Mouse (Mus musculus) layer of hippocampus, postnatal 25 days (tissue): Measurements from ENCODE around the gene Hoxb8. TPM values are rescaled to one million over a fixed set of nuclear protein-coding genes. Genes with fewer than 3 reads are reported as not detected.

ENCODE experiments used
- DNase-seq, 2 experiments: peaks; one replicate each; pipeline ENCODE4 v3.0.0; 2022; ENCODE audit warnings: mixed read lengths in 2 of 2, low spot score in 1 of 2; ENCODE audit errors: extremely low spot score in 1 of 2
- total RNA-seq, 2 experiments: library from RNA; stranded (reverse); gene quantifications; 2 replicates each; pipeline ENCODE4 v1.2.3; 2021

The Hoxb8 gene
- total RNA-seq, 2 experiments from 2014 or later = not detected

- no peak for DNase-seq
These were observed 30.1 kb downstream of the Hoxb8 start for GRCm38 (mm10) chr11:96311520-96312417.

GRCm38 (mm10) chr11:96313134-96313533 is 31.4 kb downstream of the Hoxb8 start:
- no peak for DNase-seq

GRCm38 (mm10) chr11:96313806-96314428 is 32.2 kb downstream of the Hoxb8 start:
- DNase-seq = no peak

- no peak for DNase-seq
These were observed 33.1 kb downstream of the Hoxb8 start for GRCm38 (mm10) chr11:96314671-96315343.

GRCm38 (mm10) chr11:96315344-96315681 is 33.6 kb downstream of the Hoxb8 start:
- no peak for DNase-seq

- DNase-seq = no peak
These were observed 35.2 kb downstream of the Hoxb8 start for GRCm38 (mm10) chr11:96316696-96317607.

- no peak for DNase-seq
These were observed 36.1 kb downstream of the Hoxb8 start, which contains the start of gene Hoxb4 for GRCm38 (mm10) chr11:96317608-96318367. TSS of gene Hoxb4 (plus strand) at chr11:96318267.

- no peak for DNase-seq
These were observed 36.8 kb downstream of the Hoxb8 start for GRCm38 (mm10) chr11:96318368-96319070.

- no peak for DNase-seq
These were observed 37.6 kb downstream of the Hoxb8 start for GRCm38 (mm10) chr11:96319071-96319902.

GRCm38 (mm10) chr11:96319910-96320309 is 38.2 kb downstream of the Hoxb8 start:
- no peak for DNase-seq

- no peak for DNase-seq
These were observed 39.0 kb downstream of the Hoxb8 start for GRCm38 (mm10) chr11:96320688-96321087.

- no peak for DNase-seq
These were observed 40.1 kb downstream of the Hoxb8 start for GRCm38 (mm10) chr11:96321846-96322245.

- no peak for DNase-seq
These were observed 41.0 kb downstream of the Hoxb8 start for GRCm38 (mm10) chr11:96322738-96323137.

GRCm38 (mm10) chr11:96323154-96323553 is 41.4 kb downstream of the Hoxb8 start, which contains the start of gene Hoxb3:
TSS of gene Hoxb3 (plus strand) at chr11:96323326.
- DNase-seq = no peak

GRCm38 (mm10) chr11:96324125-96324524 is 42.4 kb downstream of the Hoxb8 start:
- DNase-seq = no peak

GRCm38 (mm10) chr11:96324965-96325364 is 43.3 kb downstream of the Hoxb8 start:
- no peak for DNase-seq

GRCm38 (mm10) chr11:96325747-96326212 is 44.1 kb downstream of the Hoxb8 start:
- DNase-seq = no peak

- no peak for DNase-seq
These were observed 45.0 kb downstream of the Hoxb8 start for GRCm38 (mm10) chr11:96326705-96327104.
